Mouse (Mus musculus) limb, embryonic 10.5 days (tissue): ENCODE data around the gene Pfkfb4. TPM values are rescaled to one million over a fixed set of nuclear protein-coding genes. Genes with fewer than 3 reads are reported as not detected.

Source experiments
- DNase-seq: peaks from one replicate; pipeline ENCODE4 v3.0.0-alpha.2; 2017; ENCODE audit warnings: low spot score
- H3K27ac ChIP-seq: fragments of 300-500 bp; sonication (generic); 2 replicates; pipeline ENCODE4 v1.5.1; 2016; ENCODE audit warnings: mild to moderate bottlenecking
- H3K27me3 ChIP-seq: fragments of 300-500 bp; sonication (generic); 2 replicates; pipeline ENCODE4 v1.6.1; 2016; ENCODE audit warnings: low read depth, mild to moderate bottlenecking; ENCODE audit not compliant: poor library complexity, severe bottlenecking
- H3K36me3 ChIP-seq: fragments of 300-500 bp; sonication (generic); 2 replicates; pipeline ENCODE4 v1.6.1; 2016; ENCODE audit warnings: mild to moderate bottlenecking, moderate library complexity
- H3K4me1 ChIP-seq: fragments of 300-500 bp; sonication (generic); 2 replicates; pipeline ENCODE4 v1.6.1; 2016
- H3K4me3 ChIP-seq: fragments of 300-500 bp; sonication (generic); 2 replicates; pipeline ENCODE4 v1.5.1; 2016; ENCODE audit warnings: mild to moderate bottlenecking, moderate library complexity
- H3K9me3 ChIP-seq: fragments of 300-500 bp; sonication (generic); replicated peaks from 2 replicates; pipeline ENCODE4 v1.6.1; 2016; ENCODE audit warnings: mild to moderate bottlenecking
- WGBS: fragments of 180-500 bp; shearing (Covaris S2); methylation state at CpG from one replicate; pipeline ENCODE4 v1.1.7; 2016; 5-methylcytosine and 5-hydroxymethylcytosine counted together
- polyA plus RNA-seq: library from polyadenylated mRNA; unstranded; fragments of >200 nt; fragmentation: Nextera tagmentation; extraction: Ambion mirVana; gene quantifications from 2 replicates; pipeline ENCODE4 v1.2.1, GENCODE M21; 2016

The Pfkfb4 gene
- polyA plus RNA-seq, 1 experiment from 2014 or later, result 14.6 TPM

DNA sequence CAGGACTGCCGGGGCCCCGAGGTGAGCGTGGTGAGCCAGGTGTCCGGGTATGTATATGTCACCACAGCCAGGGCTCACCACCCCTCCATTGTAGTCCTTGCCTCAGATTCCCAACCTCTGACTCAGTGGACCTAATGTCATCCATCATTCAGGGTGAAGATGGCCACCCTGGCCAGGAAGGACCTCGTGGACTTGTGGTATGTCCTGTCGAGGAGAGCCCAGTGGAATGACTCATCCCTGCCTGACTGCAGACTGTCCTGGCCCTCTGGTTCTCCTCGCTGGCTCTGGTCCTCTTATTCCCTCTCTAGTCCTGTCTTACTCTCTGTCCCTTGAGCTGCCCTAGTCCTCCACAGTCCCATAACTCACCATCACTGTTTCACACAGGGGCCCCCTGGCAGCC lies 13.6 kb upstream of the Pfkfb4 start:
- Histone ChIP-seq H3K27ac (no peak overlapping the region), H3K27me3 (no peaks in the 10 kb centered on the region), H3K4me3 (no peak overlapping the region), H3K9me3 (no peaks in the 10 kb centered on the region), H3K36me3 (no peaks in the 10 kb centered on the region), H3K4me1 (no peaks in the 10 kb centered on the region)
- 78% methylated on average over 7 of the region's 7 CpGs for WGBS
- DNase-seq, result no peak

DNA sequence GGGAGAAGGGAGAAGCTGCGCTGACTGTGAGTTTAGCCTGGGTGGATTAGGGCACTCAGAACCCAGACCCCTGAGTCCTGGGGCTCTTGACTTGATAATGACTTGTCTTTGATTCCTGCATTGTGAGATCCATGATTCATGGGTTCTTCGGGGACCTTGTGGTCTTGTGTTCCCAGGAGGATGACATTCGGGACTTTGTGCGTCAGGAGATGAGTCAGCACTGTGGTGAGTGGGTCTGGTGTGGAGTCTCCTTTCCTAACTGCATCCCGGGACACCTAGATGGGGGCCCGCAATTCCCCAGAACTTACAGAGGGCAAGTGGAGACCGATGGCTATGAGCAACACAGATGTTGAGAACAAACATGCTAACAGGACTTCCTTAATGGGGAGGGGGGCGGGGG lies 9.1 kb upstream of the Pfkfb4 start:
- H3K36me3 ChIP-seq, result no peaks in the 10 kb centered on the region
- H3K4me1 ChIP-seq, result peaks cover 8% of the 10 kb centered on the region
- H3K27ac ChIP-seq, result no peak overlapping the region
- DNase-seq, result no peak
- no peaks in the 10 kb centered on the region for H3K27me3 ChIP-seq
- H3K9me3 ChIP-seq, result no peaks in the 10 kb centered on the region
- no peak overlapping the region for H3K4me3 ChIP-seq
- WGBS, result 87% methylated on average over 8 of the region's 8 CpGs

DNA sequence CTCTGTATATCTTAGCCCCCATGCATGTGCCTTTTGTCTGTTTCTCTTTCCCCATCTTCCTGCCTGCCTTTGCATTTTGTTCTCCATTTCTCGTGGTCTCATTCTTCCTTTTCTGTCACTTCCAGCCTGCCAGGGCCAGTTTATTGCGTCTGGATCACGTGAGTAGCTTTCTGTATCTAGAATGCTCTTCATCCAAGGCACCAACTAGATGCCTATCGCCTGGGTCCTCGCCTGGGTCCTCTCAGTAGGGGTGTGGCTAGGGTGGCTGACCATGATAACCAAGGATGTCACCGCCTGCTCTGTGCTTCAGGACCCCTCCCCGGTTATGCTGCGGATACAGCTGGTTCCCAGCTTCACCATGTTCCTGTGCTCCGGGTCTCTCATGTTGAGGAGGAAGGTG lies 8.4 kb upstream of the Pfkfb4 start:
- no peaks in the 10 kb centered on the region for H3K27me3 ChIP-seq
- peaks cover 15% of the 10 kb centered on the region for H3K4me1 ChIP-seq
- no peaks in the 10 kb centered on the region for H3K9me3 ChIP-seq
- no peaks in the 10 kb centered on the region for H3K36me3 ChIP-seq
- H3K27ac ChIP-seq, result no peak overlapping the region
- DNase-seq, result no peak
- WGBS, result 82% methylated on average over 9 of the region's 9 CpGs
- H3K4me3 ChIP-seq, result no peak overlapping the region

DNA sequence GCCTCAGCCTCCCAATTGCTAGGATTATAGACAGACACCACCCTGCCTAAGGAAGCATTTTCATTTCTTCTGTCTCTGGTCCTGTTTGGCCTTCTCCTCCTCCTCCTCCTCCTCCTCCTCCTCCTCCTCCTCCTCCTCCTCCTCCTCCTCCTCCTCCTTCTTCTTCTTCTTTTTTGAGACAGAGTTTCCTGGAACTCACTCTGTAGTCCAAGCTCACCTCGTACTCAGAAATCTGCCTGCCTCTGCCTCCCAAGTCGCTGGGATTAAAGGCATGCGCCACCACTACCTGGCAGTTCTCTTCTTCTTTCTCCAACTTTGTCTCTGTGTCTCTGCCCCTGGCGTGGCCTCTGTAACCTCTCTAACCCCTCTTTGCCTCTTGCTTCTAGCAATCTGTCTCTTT lies 5.9 kb upstream of the Pfkfb4 start, which contains the start of gene Ucn2:
Gene Ucn2, plus strand, starts transcription at position 301 of the 400 bp plus-strand sequence.
- 75% methylated on average over 4 of the region's 4 CpGs for WGBS
- H3K4me1 ChIP-seq, result peaks cover 33% of the 10 kb centered on the region
- no peak for DNase-seq
- H3K36me3 ChIP-seq, result no peaks in the 10 kb centered on the region
- no peaks in the 10 kb centered on the region for H3K9me3 ChIP-seq
- no peak within 1 kb of the TSS for H3K4me3 ChIP-seq
- H3K27me3 ChIP-seq, result no peaks in the 10 kb centered on the region
- no peak within 1 kb of the TSS for H3K27ac ChIP-seq

DNA sequence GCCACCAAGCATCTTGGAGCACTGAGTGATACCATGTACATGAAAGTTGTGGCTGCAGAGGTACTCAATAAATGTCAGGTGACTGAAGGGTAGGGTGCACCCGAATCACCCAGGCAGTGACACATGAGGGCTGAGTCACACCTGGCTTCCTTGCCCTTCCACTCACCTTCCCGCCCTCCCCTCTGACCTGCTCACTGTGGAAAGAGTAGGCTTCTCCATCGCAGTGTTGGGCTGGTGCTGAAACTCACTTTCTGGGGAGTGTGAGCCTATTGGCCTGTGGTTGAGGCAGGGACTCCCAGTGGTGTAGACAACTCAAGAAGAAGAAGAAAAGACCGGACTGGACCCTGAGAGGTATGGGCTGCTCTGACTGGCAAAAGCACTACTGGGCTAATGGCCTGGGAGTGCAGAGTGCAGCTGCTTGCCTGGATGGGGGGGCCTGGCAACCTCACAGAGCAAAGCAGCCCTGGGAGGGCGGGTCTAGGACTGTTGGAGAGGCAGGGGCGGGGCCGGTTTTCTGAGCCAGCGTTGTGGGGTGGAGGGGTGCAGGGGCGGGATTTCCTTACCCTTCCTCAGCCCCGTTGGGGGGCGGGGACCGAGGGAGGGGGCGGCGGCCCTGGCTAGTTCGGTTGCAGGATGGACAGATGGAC lies 3.8 kb upstream of the Pfkfb4 start:
- Histone ChIP-seq H3K9me3 (no peaks in the 10 kb centered on the region), H3K4me3 (peak overlapping the region; percentile 38), H3K36me3 (no peaks in the 10 kb centered on the region), H3K27ac (peak overlapping the region; percentile 68), H3K27me3 (no peaks in the 10 kb centered on the region), H3K4me1 (peaks cover 49% of the 10 kb centered on the region)
- peak; percentile 57 for DNase-seq
- 19% methylated on average over 15 of the region's 15 CpGs for WGBS

DNA sequence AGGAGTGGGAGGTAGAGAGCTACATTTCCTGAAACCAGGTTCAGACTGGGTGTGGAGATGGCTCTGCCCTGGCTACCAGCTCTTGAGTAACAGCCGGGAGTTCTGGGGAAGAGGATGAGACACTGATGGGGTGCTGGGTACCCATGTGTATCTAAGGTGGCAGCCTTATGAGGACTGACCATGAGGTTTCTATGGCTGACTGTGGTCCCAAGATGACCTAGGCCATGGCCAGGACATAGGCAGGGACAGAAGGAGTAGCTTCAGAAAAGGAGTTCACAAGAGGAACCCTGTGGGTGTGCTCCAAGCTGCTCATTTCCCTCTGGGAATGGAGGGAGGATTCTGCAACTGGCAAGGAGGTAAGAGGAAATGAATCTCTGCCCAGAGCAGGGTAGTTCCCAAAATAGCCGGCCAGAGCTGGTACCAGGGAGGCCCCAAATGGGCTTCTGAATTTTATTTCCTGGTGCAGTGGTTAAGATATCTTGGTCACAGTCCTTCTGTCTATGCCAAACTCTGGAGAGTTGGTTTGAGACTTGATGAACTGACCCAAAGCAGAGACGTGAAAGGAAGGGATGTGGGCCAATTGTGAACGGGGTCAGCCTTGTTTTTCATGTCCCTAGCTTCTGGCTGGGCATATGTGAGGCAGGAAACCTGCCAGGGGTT lies 1.6 kb upstream of the Pfkfb4 start:
- Histone ChIP-seq H3K27ac (peak overlapping the region; percentile 61), H3K4me1 (peaks cover 49% of the 10 kb centered on the region), H3K4me3 (no peak overlapping the region), H3K27me3 (no peaks in the 10 kb centered on the region), H3K9me3 (no peaks in the 10 kb centered on the region), H3K36me3 (no peaks in the 10 kb centered on the region)
- WGBS, result 77% methylated on average over 4 of the region's 4 CpGs
- DNase-seq, result no peak

DNA sequence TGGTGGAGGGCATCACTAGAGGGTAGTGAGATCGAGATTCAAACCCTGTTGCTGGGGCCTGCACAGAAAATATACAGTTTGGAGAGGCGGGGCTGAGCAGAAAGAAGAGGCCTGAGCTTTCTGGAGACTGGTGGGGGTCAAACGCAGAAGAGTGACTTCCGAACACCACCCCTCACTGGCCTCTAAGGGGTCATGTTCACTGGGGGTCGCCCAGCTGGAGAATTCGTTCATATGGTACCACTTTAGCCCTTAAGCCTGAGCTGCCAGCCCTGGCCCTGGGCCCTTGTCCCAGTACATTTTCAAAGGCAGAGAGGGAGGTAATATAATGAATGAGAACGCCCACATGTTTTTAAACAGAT lies 1.1 kb upstream of the Pfkfb4 start:
- no peaks in the 10 kb centered on the region for H3K27me3 ChIP-seq
- 46% methylated on average over 7 of the region's 7 CpGs for WGBS
- H3K4me1 ChIP-seq, result peaks cover 53% of the 10 kb centered on the region
- peak overlapping the region; percentile 85 for H3K27ac ChIP-seq
- DNase-seq, result peak; percentile 46
- H3K9me3 ChIP-seq, result no peaks in the 10 kb centered on the region
- no peaks in the 10 kb centered on the region for H3K36me3 ChIP-seq
- H3K4me3 ChIP-seq, result peak overlapping the region; percentile 62; the same call in 1 of the 2 replicates

DNA sequence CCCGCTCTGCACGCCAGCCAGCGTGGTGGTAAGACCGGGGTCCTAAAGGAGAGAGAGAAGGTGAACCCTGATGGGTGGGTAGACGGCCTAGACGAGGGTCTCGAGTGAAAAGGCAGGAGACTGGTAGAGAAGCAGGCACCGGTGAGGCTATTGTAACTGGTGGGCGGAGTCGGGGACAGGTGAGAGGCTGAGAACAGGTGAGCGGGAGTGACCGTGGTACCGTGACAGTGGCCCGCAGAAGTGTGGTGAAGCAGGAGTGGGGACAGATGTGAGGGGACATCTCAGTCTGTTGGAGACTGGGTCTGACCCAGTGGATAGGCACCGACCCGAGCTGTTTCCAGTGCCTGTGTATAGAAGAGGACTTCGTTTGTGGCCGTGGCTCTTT lies 499 bp downstream of the Pfkfb4 start:
- Histone ChIP-seq H3K9me3 (no peaks in the 10 kb centered on the region), H3K4me1 (peaks cover 63% of the 10 kb centered on the region), H3K27me3 (no peaks in the 10 kb centered on the region), H3K27ac (peak overlapping the region; percentile 85), H3K36me3 (no peaks in the 10 kb centered on the region), H3K4me3 (peak overlapping the region; percentile 62)
- WGBS, result 8% methylated on average over 18 of the region's 18 CpGs
- no peak for DNase-seq

DNA sequence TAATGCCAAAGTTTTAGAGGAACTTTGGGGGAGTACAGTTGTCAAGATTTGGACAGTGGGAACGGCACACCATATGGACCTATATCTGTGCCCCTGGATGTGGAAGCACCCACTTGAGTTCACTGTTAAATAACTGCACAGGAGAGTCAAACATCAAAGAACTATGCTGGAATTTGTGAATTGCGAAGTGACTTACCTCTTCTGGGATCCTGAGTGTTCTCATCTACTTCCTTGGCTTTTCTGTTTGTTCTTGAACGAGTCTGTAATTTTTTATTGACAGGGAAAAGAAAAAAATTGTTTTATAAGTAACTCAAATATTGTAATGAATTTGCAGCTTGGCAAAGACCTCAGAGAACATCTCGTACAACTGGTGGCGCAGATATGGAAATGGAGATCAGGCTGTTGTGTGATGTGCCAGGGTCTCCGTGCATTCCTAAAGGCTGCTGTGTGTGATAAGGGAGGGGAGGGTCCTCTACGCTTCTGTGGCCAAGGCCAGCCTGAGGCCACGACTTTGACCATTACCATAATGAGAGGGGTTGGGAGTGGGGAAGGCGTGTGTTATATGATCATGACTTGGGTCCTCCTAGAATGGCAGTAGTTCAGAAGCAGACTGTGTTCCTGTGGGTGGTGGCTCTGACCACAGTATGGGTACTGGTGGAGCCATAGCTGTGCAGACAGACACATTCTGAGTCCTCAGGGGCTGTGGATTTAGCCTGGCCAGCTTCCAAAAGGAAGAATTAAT lies 1.2 kb downstream of the Pfkfb4 start:
- H3K4me1 ChIP-seq, result peaks cover 56% of the 10 kb centered on the region
- WGBS, result 83% methylated on average over 9 of the region's 9 CpGs
- no peak for DNase-seq
- H3K36me3 ChIP-seq, result no peaks in the 10 kb centered on the region
- no peak overlapping the region for H3K27ac ChIP-seq
- H3K9me3 ChIP-seq, result no peaks in the 10 kb centered on the region
- H3K27me3 ChIP-seq, result no peaks in the 10 kb centered on the region
- peak overlapping the region; percentile 62 for H3K4me3 ChIP-seq

DNA sequence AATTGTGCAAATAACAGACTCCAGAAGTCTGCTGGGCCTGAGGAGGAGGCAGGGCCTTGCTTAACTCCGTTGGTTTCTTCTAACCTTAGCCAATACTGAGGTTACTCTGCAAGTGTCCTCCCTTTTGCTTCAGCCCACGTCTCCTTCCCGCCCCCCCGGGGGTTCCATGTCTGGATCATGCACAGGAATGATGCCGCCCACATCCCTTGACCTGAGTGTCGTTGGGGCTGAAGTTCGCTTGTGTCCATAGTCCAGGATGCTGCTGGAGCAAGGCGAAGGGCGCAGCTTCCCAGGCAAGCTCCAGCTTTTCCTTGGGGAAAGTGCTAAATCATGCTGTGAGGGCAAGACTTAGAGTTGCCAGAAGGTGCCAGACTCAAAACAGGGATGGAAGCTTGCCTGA lies 4.8 kb downstream of the Pfkfb4 start:
- Histone ChIP-seq H3K4me1 (peaks cover 27% of the 10 kb centered on the region), H3K4me3 (no peak overlapping the region), H3K27ac (no peak overlapping the region), H3K27me3 (no peaks in the 10 kb centered on the region), H3K9me3 (no peaks in the 10 kb centered on the region), H3K36me3 (no peaks in the 10 kb centered on the region)
- no peak for DNase-seq
- 79% methylated on average over 9 of the region's 9 CpGs for WGBS

DNA sequence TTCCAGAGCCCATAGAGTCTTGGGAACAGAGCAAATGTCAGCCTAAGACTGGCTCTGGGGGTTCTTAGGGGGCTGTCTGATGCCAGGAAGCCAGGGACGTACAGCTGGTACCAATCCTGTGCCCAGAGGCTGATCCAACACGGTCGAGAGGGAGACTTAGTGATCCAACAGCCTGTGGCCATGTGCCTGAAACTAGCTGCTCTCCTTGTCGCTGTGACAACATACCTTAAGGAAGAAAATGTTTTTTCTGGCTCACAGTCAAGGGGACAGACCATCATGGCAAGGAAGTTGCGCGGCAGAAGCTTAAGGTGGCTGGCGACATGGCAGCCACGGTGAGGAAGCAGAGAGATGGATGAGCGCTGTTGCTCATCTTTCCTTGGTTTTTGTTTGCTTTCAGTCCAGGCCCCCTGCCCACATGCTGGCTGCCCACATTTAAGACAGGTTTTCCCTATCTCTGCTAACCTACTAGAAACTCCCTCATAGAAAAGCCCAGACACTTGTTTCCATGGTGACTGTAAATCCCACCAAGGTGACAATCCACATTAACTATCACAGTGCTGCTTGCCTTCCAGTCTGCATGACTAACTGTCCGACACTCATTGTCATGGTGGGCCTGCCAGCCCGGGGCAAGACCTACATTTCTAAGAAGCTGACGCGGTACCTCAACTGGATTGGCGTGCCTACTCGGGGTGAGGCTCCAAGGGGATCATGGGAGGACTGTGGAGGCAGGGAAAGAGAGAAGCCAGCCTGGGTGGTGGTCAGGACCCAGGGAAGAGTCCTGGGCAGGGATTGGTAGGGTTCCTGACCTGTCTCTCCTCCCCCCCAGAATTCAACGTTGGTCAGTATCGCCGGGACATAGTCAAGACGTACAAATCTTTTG lies 6.9 kb downstream of the Pfkfb4 start:
- DNase-seq, result no peak
- Histone ChIP-seq H3K36me3 (no peaks in the 10 kb centered on the region), H3K4me1 (peaks cover 19% of the 10 kb centered on the region), H3K27me3 (no peaks in the 10 kb centered on the region), H3K4me3 (no peak overlapping the region), H3K27ac (no peak overlapping the region), H3K9me3 (no peaks in the 10 kb centered on the region)
- 88% methylated on average over 19 of the region's 19 CpGs for WGBS

DNA sequence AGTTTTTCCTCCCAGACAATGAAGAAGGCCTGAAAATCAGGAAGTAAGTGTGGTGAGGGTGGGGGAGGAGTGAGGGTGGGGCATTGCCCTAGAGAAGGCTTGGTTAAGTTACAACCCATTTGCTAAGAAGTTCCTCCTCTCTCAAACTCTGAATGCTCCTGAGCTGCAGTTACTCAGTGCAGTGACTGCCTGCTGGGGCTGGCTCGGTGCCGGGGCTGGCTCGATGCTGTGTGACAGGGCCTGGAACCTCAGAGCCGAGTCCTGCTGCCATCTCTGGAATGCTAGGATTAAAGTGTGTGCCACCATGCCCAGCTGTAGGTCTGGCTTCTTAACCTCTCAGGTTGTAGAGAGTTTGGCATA lies 7.6 kb downstream of the Pfkfb4 start:
- WGBS, result 88% methylated on average over 4 of the region's 4 CpGs
- Histone ChIP-seq H3K4me3 (no peak overlapping the region), H3K36me3 (no peaks in the 10 kb centered on the region), H3K9me3 (no peaks in the 10 kb centered on the region), H3K27ac (no peak overlapping the region), H3K27me3 (no peaks in the 10 kb centered on the region), H3K4me1 (peaks cover 19% of the 10 kb centered on the region)
- DNase-seq, result no peak
